Mouse (Mus musculus) urinary bladder, postnatal 4 days (tissue): ENCODE results near the gene Sptbn2.
A peak's percentile ranks its signal among the peaks of the same experiment; 100 is the strongest.
"Not testable (repeated sequence)": the region's sequence is repeated elsewhere in the genome, so short reads cannot be mapped to it uniquely, and the experiment has no call there.

Experiments used
- DNase-seq, 2 experiments: peaks; one replicate each; pipeline ENCODE4 v3.0.0; 2021 to 2022; ENCODE audit warnings: low spot score in 2 of 2

The Sptbn2 gene

GRCm38 (mm10) chr19:4720671-4721244 lies 9.8 kb downstream of the Sptbn2 start:
- DNase-seq = peak; percentile 61 to 74

GRCm38 (mm10) chr19:4729186-4729585 lies 18.2 kb downstream of the Sptbn2 start:
- DNase-seq = no peak

GRCm38 (mm10) chr19:4733052-4733451 lies 22.1 kb downstream of the Sptbn2 start:
- DNase-seq = no peak

GRCm38 (mm10) chr19:4737866-4738265 lies 26.9 kb downstream of the Sptbn2 start:
- DNase-seq = no peak

GRCm38 (mm10) chr19:4739053-4739452 lies 28.1 kb downstream of the Sptbn2 start:
- peak in 1 of 2 experiments; percentile 44 for DNase-seq

- peak in 1 of 2 experiments; percentile 43 for DNase-seq
Measured at GRCm38 (mm10) chr19:4739762-4740161, 28.8 kb downstream of the Sptbn2 start.

GRCm38 (mm10) chr19:4741482-4741881 lies 30.5 kb downstream of the Sptbn2 start:
- DNase-seq = no peak

GRCm38 (mm10) chr19:4742229-4742628 lies 31.3 kb downstream of the Sptbn2 start:
- DNase-seq = peak in 1 of 2 experiments; percentile 53

GRCm38 (mm10) chr19:4743524-4743923 lies 32.6 kb downstream of the Sptbn2 start:
- peak in 1 of 2 experiments; percentile 52 for DNase-seq

- DNase-seq = peak in 1 of 2 experiments; percentile 55
Measured at GRCm38 (mm10) chr19:4744026-4744425, 33.1 kb downstream of the Sptbn2 start.

GRCm38 (mm10) chr19:4745057-4745456 lies 34.1 kb downstream of the Sptbn2 start:
- DNase-seq = peak in 1 of 2 experiments; percentile 61

- peak in 1 of 2 experiments; percentile 53 for DNase-seq
Measured at GRCm38 (mm10) chr19:4745681-4746080, 34.7 kb downstream of the Sptbn2 start.

GRCm38 (mm10) chr19:4746611-4747010 lies 35.6 kb downstream of the Sptbn2 start:
- DNase-seq = peak in 1 of 2 experiments; percentile 57

- peak in 1 of 2 experiments; percentile 54 for DNase-seq
Measured at GRCm38 (mm10) chr19:4747631-4748312, 36.8 kb downstream of the Sptbn2 start.

GRCm38 (mm10) chr19:4748493-4748892 lies 37.5 kb downstream of the Sptbn2 start:
- peak in 1 of 2 experiments; percentile 53 for DNase-seq

- DNase-seq = peak in 1 of 2 experiments; percentile 29
Measured at GRCm38 (mm10) chr19:4749975-4750374, 39.0 kb downstream of the Sptbn2 start.

GRCm38 (mm10) chr19:4755565-4756192 lies 44.7 kb downstream of the Sptbn2 start:
- DNase-seq = peak; percentile 77 to 85

- peak; percentile 96 to 97 for DNase-seq
Measured at GRCm38 (mm10) chr19:4756193-4756911, 45.4 kb downstream of the Sptbn2 start, which contains the start of gene Rbm4b. Gene Rbm4b (plus strand): TSS chr19:4756497.

GRCm38 (mm10) chr19:4756921-4757320 lies 46.0 kb downstream of the Sptbn2 start:
- no peak for DNase-seq

- DNase-seq = not testable (repeated sequence)
Measured at GRCm38 (mm10) chr19:4760544-4760943, 49.6 kb downstream of the Sptbn2 start.

- no peak for DNase-seq
Measured at GRCm38 (mm10) chr19:4762876-4763275, 51.9 kb downstream of the Sptbn2 start.
